Mouse (Mus musculus) telencephalon, adult 2 months (tissue): Measurements from ENCODE around the gene 1700016C15Rik.

Source experiments
- DNase-seq: peaks from one replicate; pipeline ENCODE4 v3.0.0-alpha.2; 2011; ENCODE audit warnings: low read depth, low spot score

1700016C15Rik gene

DNA sequence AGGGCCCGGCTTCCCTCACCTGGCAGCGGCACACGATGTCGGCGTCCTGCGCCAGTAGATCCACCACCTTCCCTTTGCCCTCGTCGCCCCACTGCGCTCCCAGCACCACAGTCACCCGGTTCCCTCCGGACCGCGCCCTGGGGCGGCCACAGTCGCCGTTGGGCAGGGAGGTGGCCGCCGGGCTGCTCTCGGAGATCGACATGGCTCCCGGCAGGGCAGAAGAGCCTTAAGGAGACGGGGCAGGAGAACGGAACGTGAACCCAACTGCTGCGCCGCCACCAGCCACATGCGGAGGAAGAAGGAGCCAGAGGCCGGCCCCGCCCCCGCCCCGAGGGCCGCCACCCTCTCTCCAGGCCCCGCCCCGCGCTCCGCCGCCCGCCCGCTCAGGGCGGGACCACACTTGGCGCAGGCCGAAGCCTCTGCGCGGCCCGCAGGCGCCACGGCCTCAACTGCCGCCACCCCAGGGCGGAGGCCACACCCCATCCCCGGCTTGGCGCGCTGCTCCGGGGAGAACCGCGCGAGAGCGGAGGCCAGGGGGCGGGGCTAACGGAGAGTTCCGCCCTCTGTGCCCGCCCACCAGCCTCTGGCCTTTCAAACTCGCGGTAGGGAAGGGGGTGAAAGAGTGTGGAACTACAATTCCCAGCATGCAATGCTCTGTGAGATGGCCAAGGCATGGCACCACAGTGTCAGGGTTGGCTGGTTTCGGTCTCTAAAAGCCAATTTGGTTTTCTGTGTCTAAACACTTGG, 66.8 kb downstream of the 1700016C15Rik start, which contains the start of gene Adss:
Gene Adss (minus strand): TSS at position 319 of the 747 bp plus-strand sequence.
- DNase-seq: peak; percentile 97

DNA sequence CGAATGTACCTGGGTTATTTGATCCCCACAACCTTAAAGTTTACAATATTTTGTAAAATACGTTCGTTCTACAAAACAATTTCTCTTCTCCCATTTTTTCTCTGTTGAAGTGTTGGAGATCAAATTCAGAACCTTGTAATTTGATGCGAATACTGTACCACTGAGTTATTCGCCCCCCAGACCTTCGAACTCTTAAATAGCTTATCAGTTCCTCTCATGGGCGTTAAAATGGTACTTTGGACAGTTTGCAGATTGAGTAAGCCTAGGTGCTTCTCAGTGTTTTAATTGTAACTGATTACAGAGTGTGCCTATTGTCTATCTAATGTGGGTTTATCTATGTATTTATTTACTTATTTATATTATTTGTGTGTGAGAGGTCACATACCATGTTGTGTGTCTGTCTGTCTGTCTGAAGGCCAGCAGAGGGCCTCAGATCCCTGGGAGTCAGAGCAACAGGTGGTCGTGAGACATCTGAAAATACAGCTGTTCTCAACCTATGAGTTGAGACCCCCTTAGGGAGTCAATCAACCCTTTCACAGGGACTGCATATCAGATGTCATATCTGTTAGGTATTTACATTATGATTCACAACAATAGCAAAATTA, 67.6 kb downstream of the 1700016C15Rik start:
- no peak for DNase-seq
